Mouse (Mus musculus) retina, embryonic 14.5 days (tissue): Measurements from ENCODE around the gene Ttll9.

ENCODE experiments used
- DNase-seq: peaks from one replicate; pipeline ENCODE4 v3.0.0-alpha.2; 2015; ENCODE audit warnings: low spot score

The Ttll9 gene

GRCm38 (mm10) chr2:152962091-152962793 lies at the start of gene Ttll9:
Gene Ttll9, plus strand, starts transcription at chr2:152962485.
- peak; percentile 87 for DNase-seq

- no peak for DNase-seq
Observed at GRCm38 (mm10) chr2:152913471-152913870, 48.8 kb upstream of the Ttll9 start.

GRCm38 (mm10) chr2:152914310-152915120 lies 47.8 kb upstream of the Ttll9 start:
- DNase-seq: peak; percentile 96

- DNase-seq: no peak
Observed at GRCm38 (mm10) chr2:152915453-152915852, 46.8 kb upstream of the Ttll9 start.

- no peak for DNase-seq
Observed at GRCm38 (mm10) chr2:152916111-152916510, 46.2 kb upstream of the Ttll9 start.

GRCm38 (mm10) chr2:152917671-152918070 lies 44.6 kb upstream of the Ttll9 start:
- DNase-seq: no peak

- DNase-seq: peak; percentile 41
Observed at GRCm38 (mm10) chr2:152922376-152922775, 39.9 kb upstream of the Ttll9 start.

- peak; percentile 32 for DNase-seq
Observed at GRCm38 (mm10) chr2:152923621-152924020, 38.7 kb upstream of the Ttll9 start.

GRCm38 (mm10) chr2:152924128-152924527 lies 38.2 kb upstream of the Ttll9 start:
- no peak for DNase-seq

- no peak for DNase-seq
Observed at GRCm38 (mm10) chr2:152924543-152924942, 37.7 kb upstream of the Ttll9 start.

- no peak for DNase-seq
Observed at GRCm38 (mm10) chr2:152925189-152925872, 37.0 kb upstream of the Ttll9 start.

GRCm38 (mm10) chr2:152926896-152927295 lies 35.4 kb upstream of the Ttll9 start:
- DNase-seq: no peak

- DNase-seq: no peak
Observed at GRCm38 (mm10) chr2:152927371-152927770, 34.9 kb upstream of the Ttll9 start.

- no peak for DNase-seq
Observed at GRCm38 (mm10) chr2:152928219-152928987, 33.9 kb upstream of the Ttll9 start.

- no peak for DNase-seq
Observed at GRCm38 (mm10) chr2:152928988-152929370, 33.3 kb upstream of the Ttll9 start.

- no peak for DNase-seq
Observed at GRCm38 (mm10) chr2:152930276-152930675, 32.0 kb upstream of the Ttll9 start.

GRCm38 (mm10) chr2:152931456-152932160 lies 30.7 kb upstream of the Ttll9 start:
- no peak for DNase-seq

GRCm38 (mm10) chr2:152933048-152933447 lies 29.2 kb upstream of the Ttll9 start, which contains the start of gene Foxs1:
Gene Foxs1, minus strand, starts transcription at chr2:152933208.
- DNase-seq: no peak

GRCm38 (mm10) chr2:152933614-152934013 lies 28.7 kb upstream of the Ttll9 start:
- DNase-seq: peak; percentile 69

GRCm38 (mm10) chr2:152939846-152940245 lies 22.4 kb upstream of the Ttll9 start:
- DNase-seq: peak; percentile 71

- DNase-seq: no peak
Observed at GRCm38 (mm10) chr2:152941106-152941505, 21.2 kb upstream of the Ttll9 start.
